Mouse (Mus musculus) liver, adult 2 months (tissue): ENCODE measurements around the gene Zmym2. TPM values are rescaled to one million over a fixed set of nuclear protein-coding genes. Genes with fewer than 3 reads are reported as not detected.
A peak's percentile ranks its signal among the peaks of the same experiment; 100 is the strongest.

ENCODE experiments used
- DNase-seq: peaks from one replicate; pipeline ENCODE4 v3.0.0-alpha.2; 2011; ENCODE audit warnings: low read depth, low spot score; ENCODE audit errors: extremely low read depth
- H3K27ac ChIP-seq: fragments of 200-500 bp; replicated peaks from 2 replicates; pipeline ENCODE4 v1.5.1; 2012; ENCODE audit warnings: low read depth, mild to moderate bottlenecking, control low read depth, inconsistent platforms, low read length; ENCODE audit not compliant: insufficient read depth
- H3K27me3 ChIP-seq: fragments of 200-500 bp; 2 replicates; pipeline ENCODE4 v1.6.1; 2012; ENCODE audit warnings: mild to moderate bottlenecking, moderate library complexity, low read length, inconsistent platforms; ENCODE audit not compliant: control insufficient read depth, insufficient read depth
- H3K36me3 ChIP-seq: fragments of 200-500 bp; 2 replicates; pipeline ENCODE4 v1.6.1; 2012; ENCODE audit warnings: low read length, inconsistent platforms; ENCODE audit not compliant: control insufficient read depth, insufficient read depth
- H3K4me1 ChIP-seq: fragments of 200-500 bp; 2 replicates; pipeline ENCODE4 v1.6.1; 2011; ENCODE audit warnings: low read length; ENCODE audit not compliant: control insufficient read depth, insufficient read depth
- H3K4me3 ChIP-seq: fragments of 200-500 bp; 2 replicates; pipeline ENCODE4 v1.5.1; 2011; ENCODE audit warnings: low read depth, mild to moderate bottlenecking, control low read depth, low read length, moderate library complexity; ENCODE audit not compliant: insufficient read depth
- H3K79me2 ChIP-seq: fragments of 200-500 bp; 2 replicates; pipeline ENCODE4 v1.6.1; 2012; ENCODE audit warnings: inconsistent platforms, mild to moderate bottlenecking, low read length, moderate library complexity; ENCODE audit not compliant: control insufficient read depth, insufficient read depth
- H3K9ac ChIP-seq: fragments of 200-500 bp; 2 replicates; pipeline ENCODE4 v1.6.1; 2012; ENCODE audit warnings: low read depth, mild to moderate bottlenecking, control low read depth, inconsistent platforms, low read length
- CTCF ChIP-seq: fragments of 200-500 bp; IDR thresholded peaks from 2 replicates; pipeline ENCODE4 v1.5.1; 2011; ENCODE audit warnings: low read depth, low read length, control low read depth
- POLR2A ChIP-seq: fragments of 200-500 bp; IDR thresholded peaks from 2 replicates; pipeline ENCODE4 v1.6.1; 2011; ENCODE audit warnings: low read length, control low read depth; ENCODE audit not compliant: insufficient read depth; ENCODE audit errors: extremely low read depth
- WGBS: fragments of 180-500 bp; shearing (Covaris S2); methylation state at CpG from one replicate; pipeline ENCODE4 v1.1.7; 2018; 5-methylcytosine and 5-hydroxymethylcytosine counted together
- polyA plus RNA-seq: library from polyadenylated mRNA; depleted of rRNA; stranded (reverse); fragments of >200 nt; gene quantifications from 2 replicates; pipeline ENCODE4 v1.2.3, GENCODE M21; 2012
- total RNA-seq: library from RNA; depleted of rRNA; stranded (reverse); fragments of >200 nt; gene quantifications from 2 replicates; pipeline ENCODE4 v1.2.3, GENCODE M21; 2014

The Zmym2 gene
- total and polyA plus RNA-seq, 2 experiments: 3.9 to 22.9 TPM

- peaks cover 17% of the 10 kb centered on the region; the same call in 1 of the 2 replicates for H3K79me2 ChIP-seq
- no peak for DNase-seq
- peaks cover 14% of the 10 kb centered on the region for H3K36me3 ChIP-seq
- H3K27me3 ChIP-seq: no peaks in the 10 kb centered on the region
- H3K9ac ChIP-seq: no peak overlapping the region
- no peak overlapping the region for H3K4me3 ChIP-seq
- no peak overlapping the region for H3K27ac ChIP-seq
- H3K4me1 ChIP-seq: peaks cover 7% of the 10 kb centered on the region
- 100% methylated on average over 1 of the region's 1 CpGs for WGBS
- no peak for TF ChIP-seq CTCF
- TF ChIP-seq POLR2A: no peak
These were observed 10.1 kb downstream of the Zmym2 start for GRCm38 (mm10) chr14:56896521-56896920.

DNA sequence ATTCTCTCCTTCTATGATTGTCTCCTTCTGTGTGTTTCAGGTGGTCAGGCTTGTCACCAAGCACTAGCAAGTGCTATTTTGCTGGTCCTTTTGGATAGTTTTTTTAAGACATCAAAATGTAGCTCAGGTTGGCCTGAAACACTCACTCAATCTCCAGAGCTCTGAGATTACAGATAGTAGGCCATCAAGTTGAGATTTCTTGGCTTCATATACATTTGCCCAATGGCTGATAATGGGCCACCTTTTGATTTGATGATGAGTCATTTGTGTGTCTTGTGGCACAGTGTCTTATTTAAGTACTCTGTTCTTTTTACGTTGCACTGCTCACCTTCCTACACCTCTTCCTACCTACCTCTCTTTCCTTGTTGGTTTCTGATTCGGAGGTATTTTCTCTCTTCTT lies 11.0 kb downstream of the Zmym2 start:
- Histone ChIP-seq H3K4me1 (peaks cover 7% of the 10 kb centered on the region), H3K79me2 (peaks cover 15% of the 10 kb centered on the region; the same call in 1 of the 2 replicates), H3K9ac (no peak overlapping the region), H3K27ac (no peak overlapping the region), H3K36me3 (peaks cover 20% of the 10 kb centered on the region), H3K4me3 (no peak overlapping the region), H3K27me3 (no peaks in the 10 kb centered on the region)
- no peak for DNase-seq
- 91% methylated on average over 2 of the region's 2 CpGs for WGBS
- TF ChIP-seq CTCF (no peak), POLR2A (no peak)

DNA sequence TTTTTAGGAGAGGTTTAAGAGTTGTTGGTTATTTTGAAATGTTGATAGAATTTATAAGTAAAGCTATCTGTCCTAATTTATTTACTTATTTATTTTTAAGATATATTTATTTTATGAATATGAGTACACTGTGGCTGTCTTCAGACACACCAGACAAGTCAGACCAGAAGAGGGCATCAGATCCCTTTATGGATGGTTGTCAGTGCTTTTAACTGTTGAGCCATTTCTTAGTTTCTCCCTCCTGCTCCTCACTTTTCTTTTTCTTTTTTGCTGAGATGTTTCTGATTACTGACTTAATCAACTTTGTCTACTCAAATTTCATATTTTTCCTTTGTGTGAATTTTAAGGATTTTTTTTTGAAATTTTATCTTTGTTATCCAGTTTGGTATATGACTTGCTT lies 13.2 kb downstream of the Zmym2 start:
- Histone ChIP-seq H3K4me3 (no peak overlapping the region), H3K27ac (no peak overlapping the region), H3K36me3 (peaks cover 22% of the 10 kb centered on the region), H3K9ac (no peak overlapping the region), H3K4me1 (peaks cover 4% of the 10 kb centered on the region), H3K27me3 (no peaks in the 10 kb centered on the region), H3K79me2 (peaks cover 14% of the 10 kb centered on the region; the same call in 1 of the 2 replicates)
- TF ChIP-seq POLR2A (no peak), CTCF (no peak)
- no peak for DNase-seq

DNA sequence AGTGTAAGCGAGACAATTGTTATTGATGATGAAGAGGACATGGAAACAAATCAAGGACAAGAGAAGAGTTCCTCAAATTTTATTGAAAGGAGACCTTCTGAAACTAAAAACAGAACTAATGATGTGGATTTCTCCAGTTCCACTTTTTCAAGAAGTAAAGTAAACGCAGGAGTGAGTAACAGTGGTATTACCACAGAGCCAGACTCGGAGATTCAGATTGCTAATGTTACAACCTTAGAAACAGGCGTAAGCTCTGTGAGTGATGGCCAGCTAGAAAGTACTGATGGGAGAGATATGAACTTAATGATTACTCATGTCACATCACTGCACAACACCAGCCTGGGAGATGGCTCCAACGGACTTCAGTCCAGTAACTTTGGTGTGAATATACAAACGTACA lies 16.6 kb downstream of the Zmym2 start:
- TF ChIP-seq POLR2A (no peak), CTCF (no peak)
- DNase-seq: peak; percentile 41
- Histone ChIP-seq H3K4me1 (peaks cover 10% of the 10 kb centered on the region), H3K27me3 (no peaks in the 10 kb centered on the region), H3K27ac (no peak overlapping the region), H3K36me3 (peaks cover 19% of the 10 kb centered on the region), H3K4me3 (no peak overlapping the region), H3K79me2 (peaks cover 27% of the 10 kb centered on the region; the same call in 1 of the 2 replicates), H3K9ac (no peak overlapping the region)
- WGBS: 44% methylated on average over 6 of the region's 6 CpGs

DNA sequence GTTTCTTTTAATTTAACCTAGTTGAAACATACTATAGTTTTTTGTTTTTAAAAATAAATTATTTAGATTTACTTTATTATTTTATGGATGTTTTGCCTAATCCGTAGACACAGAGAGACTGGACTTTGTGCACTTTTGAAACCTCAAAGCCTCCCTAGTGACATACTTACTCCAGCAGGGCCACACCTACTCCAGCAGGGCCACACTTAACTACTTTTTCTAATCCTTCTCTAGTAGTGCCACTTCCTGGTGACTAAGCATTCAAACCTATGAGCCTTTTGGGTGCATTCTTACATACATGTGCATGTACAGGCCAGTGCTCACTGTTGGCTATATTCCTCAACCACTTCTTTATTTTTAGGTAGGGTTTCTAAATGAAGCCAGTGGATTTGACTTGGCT lies 19.2 kb downstream of the Zmym2 start:
- TF ChIP-seq POLR2A (no peak), CTCF (no peak)
- 35% methylated on average over 1 of the region's 1 CpGs for WGBS
- Histone ChIP-seq H3K4me3 (no peak overlapping the region), H3K9ac (no peak overlapping the region), H3K27me3 (no peaks in the 10 kb centered on the region), H3K27ac (no peak overlapping the region), H3K79me2 (peaks cover 27% of the 10 kb centered on the region; the same call in 1 of the 2 replicates), H3K36me3 (peaks cover 19% of the 10 kb centered on the region), H3K4me1 (peaks cover 10% of the 10 kb centered on the region)
- DNase-seq: peak; percentile 61

DNA sequence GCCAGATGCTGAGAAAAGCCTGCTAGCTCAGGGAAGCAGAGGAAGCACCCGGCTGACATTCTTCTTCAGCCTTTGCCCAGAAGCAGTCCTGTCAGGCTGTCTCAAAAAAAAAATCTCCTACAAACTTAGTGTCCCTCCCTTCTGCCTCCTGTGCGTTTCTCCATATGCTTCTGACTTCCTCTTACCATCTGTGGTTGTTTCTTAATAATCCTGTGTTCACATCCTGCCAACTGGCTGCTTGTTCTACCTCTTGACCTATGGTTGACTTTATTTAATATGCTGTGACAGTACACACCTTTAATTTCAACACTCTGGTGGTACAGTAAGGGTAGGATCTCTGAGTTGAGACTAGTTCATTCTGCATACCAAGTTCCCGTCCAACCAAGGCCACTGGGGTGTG lies 32.1 kb downstream of the Zmym2 start:
- 78% methylated on average over 3 of the region's 3 CpGs for WGBS
- H3K36me3 ChIP-seq: peaks cover 40% of the 10 kb centered on the region
- H3K27ac ChIP-seq: no peak overlapping the region
- H3K27me3 ChIP-seq: no peaks in the 10 kb centered on the region
- no peak overlapping the region for H3K4me3 ChIP-seq
- H3K4me1 ChIP-seq: no peaks in the 10 kb centered on the region
- no peak overlapping the region for H3K9ac ChIP-seq
- H3K79me2 ChIP-seq: peaks cover 4% of the 10 kb centered on the region; the same call in 1 of the 2 replicates
- TF ChIP-seq CTCF (no peak), POLR2A (no peak)
- no peak for DNase-seq
